Mouse (Mus musculus): ENCODE data around the gene Olfr1155.

DNA sequence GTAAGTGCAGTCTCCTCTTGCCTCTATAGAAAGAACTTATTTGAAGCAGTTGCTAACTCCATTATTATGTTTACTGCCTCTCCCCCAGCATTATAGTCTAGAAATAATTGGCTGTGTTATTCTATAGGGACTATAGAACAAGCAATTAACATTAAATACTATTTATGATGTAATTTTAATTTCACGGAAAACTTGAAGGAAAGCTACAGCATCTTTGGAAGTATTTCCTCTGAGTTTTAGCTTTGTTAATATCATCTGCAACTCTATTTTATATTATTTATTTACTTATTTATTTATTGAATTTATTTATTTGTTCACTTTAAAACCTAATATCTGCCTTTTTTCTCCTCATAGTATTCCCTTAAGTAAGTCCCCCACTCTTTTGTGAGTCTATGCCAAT, at the start of gene Olfr1155:
- TF ChIP-seq CTCF (IDR thresholded peaks at IDR 0.05; ENCODE audit: borderline replicate concordance, insufficient read depth, low read length), result no peak
- TF ChIP-seq POLR2A (IDR thresholded peaks at IDR 0.05; ENCODE audit: low read depth, low read length), result no peak

All from embryonic fibroblast, embryonic 13.5 days (primary cell).